Mouse (Mus musculus): ENCODE data around the gene 2310022A10Rik. TPM values are rescaled to one million over a fixed set of nuclear protein-coding genes. Genes with fewer than 3 reads are reported as not detected.

2310022A10Rik gene
- polyA plus RNA-seq, 1 experiment from 2014 or later: 26.3 TPM

- H3K4me3 ChIP-seq (ENCODE audit: low read depth, low read length): no peak overlapping the region
- H3K36me3 ChIP-seq (ENCODE audit: control insufficient read depth, insufficient read depth, low read length): peaks cover 17% of the 10 kb centered on the region; the same call in 1 of the 2 replicates
- DNase-seq (ENCODE audit: low spot score): no peak
- H3K9me3 ChIP-seq (replicated peaks; ENCODE audit: control insufficient read depth, low read length): no peaks in the 10 kb centered on the region
- no peaks in the 10 kb centered on the region for H3K27me3 ChIP-seq (replicated peaks; ENCODE audit: control insufficient read depth, insufficient read depth, low read length)
- H3K9ac ChIP-seq (ENCODE audit: low read length): no peak overlapping the region
- H3K4me1 ChIP-seq (ENCODE audit: control insufficient read depth, insufficient read depth, low read length): peaks cover 8% of the 10 kb centered on the region; the same call in 1 of the 2 replicates
- no peak overlapping the region for H3K27ac ChIP-seq (ENCODE audit: low read depth, low read length)
- no peak for ATAC-seq
- WGBS: 88% methylated on average over 4 of the region's 4 CpGs
- H3K4me2 ChIP-seq (ENCODE audit: low read length): no peak overlapping the region
These were observed 9.2 kb upstream of the 2310022A10Rik start for GRCm38 (mm10) chr7:27543851-27544250.

- DNase-seq (ENCODE audit: low spot score) (no peak), ATAC-seq (no peak)
- no peaks in the 10 kb centered on the region for H3K9me3 ChIP-seq (replicated peaks; ENCODE audit: control insufficient read depth, low read length)
- H3K27me3 ChIP-seq (replicated peaks; ENCODE audit: control insufficient read depth, insufficient read depth, low read length): no peaks in the 10 kb centered on the region
- peaks cover 8% of the 10 kb centered on the region; the same call in 1 of the 2 replicates for H3K4me1 ChIP-seq (ENCODE audit: control insufficient read depth, insufficient read depth, low read length)
- WGBS: 89% methylated on average over 12 of the region's 12 CpGs
- no peak overlapping the region for H3K4me3 ChIP-seq (ENCODE audit: low read depth, low read length)
- H3K27ac ChIP-seq (ENCODE audit: low read depth, low read length): no peak overlapping the region
- no peak overlapping the region for H3K4me2 ChIP-seq (ENCODE audit: low read length)
- H3K9ac ChIP-seq (ENCODE audit: low read length): no peak overlapping the region
- 0 out of 2 replicates have a peak, but pooled peaks cover 8% of the 10 kb centered on the region for H3K36me3 ChIP-seq (ENCODE audit: control insufficient read depth, insufficient read depth, low read length)
These were observed 8.2 kb upstream of the 2310022A10Rik start for GRCm38 (mm10) chr7:27544675-27545370.

- no peaks in the 10 kb centered on the region for H3K27me3 ChIP-seq (replicated peaks; ENCODE audit: control insufficient read depth, insufficient read depth, low read length)
- no peak overlapping the region for H3K27ac ChIP-seq (ENCODE audit: low read depth, low read length)
- H3K36me3 ChIP-seq (ENCODE audit: control insufficient read depth, insufficient read depth, low read length): no peaks in the 10 kb centered on the region
- H3K9ac ChIP-seq (ENCODE audit: low read length): no peak overlapping the region
- H3K9me3 ChIP-seq (replicated peaks; ENCODE audit: control insufficient read depth, low read length): no peaks in the 10 kb centered on the region
- DNase-seq (ENCODE audit: low spot score) (no peak), ATAC-seq (no peak)
- 80% methylated on average over 6 of the region's 6 CpGs for WGBS
- no peak overlapping the region for H3K4me2 ChIP-seq (ENCODE audit: low read length)
- H3K4me3 ChIP-seq (ENCODE audit: low read depth, low read length): no peak overlapping the region
- peaks cover 10% of the 10 kb centered on the region for H3K4me1 ChIP-seq (ENCODE audit: control insufficient read depth, insufficient read depth, low read length)
These were observed 3.4 kb upstream of the 2310022A10Rik start for GRCm38 (mm10) chr7:27549597-27549996.

- no peak for DNase-seq (ENCODE audit: low spot score)
- Histone ChIP-seq H3K4me1 (ENCODE audit: control insufficient read depth, insufficient read depth, low read length) (peaks cover 10% of the 10 kb centered on the region), H3K9ac (ENCODE audit: low read length) (peak overlapping the region; percentile 74; the same call in 1 of the 2 replicates), H3K36me3 (ENCODE audit: control insufficient read depth, insufficient read depth, low read length) (peaks cover 9% of the 10 kb centered on the region), H3K27ac (ENCODE audit: low read depth, low read length) (no peak overlapping the region), H3K27me3 (replicated peaks; ENCODE audit: control insufficient read depth, insufficient read depth, low read length) (no peaks in the 10 kb centered on the region), H3K9me3 (replicated peaks; ENCODE audit: control insufficient read depth, low read length) (no peaks in the 10 kb centered on the region), H3K4me2 (ENCODE audit: low read length) (peak overlapping the region; percentile 81), H3K4me3 (ENCODE audit: low read depth, low read length) (peak overlapping the region; percentile 73)
- no peak for ATAC-seq
- 62% methylated on average over 5 of the region's 5 CpGs for WGBS
These were observed 963 bp upstream of the 2310022A10Rik start for GRCm38 (mm10) chr7:27552070-27552469.

- Histone ChIP-seq H3K4me2 (ENCODE audit: low read length) (no peak overlapping the region), H3K27ac (ENCODE audit: low read depth, low read length) (no peak overlapping the region), H3K4me1 (ENCODE audit: control insufficient read depth, insufficient read depth, low read length) (no peaks in the 10 kb centered on the region), H3K9me3 (replicated peaks; ENCODE audit: control insufficient read depth, low read length) (no peaks in the 10 kb centered on the region), H3K36me3 (ENCODE audit: control insufficient read depth, insufficient read depth, low read length) (peaks cover 62% of the 10 kb centered on the region), H3K9ac (ENCODE audit: low read length) (no peak overlapping the region), H3K27me3 (replicated peaks; ENCODE audit: control insufficient read depth, insufficient read depth, low read length) (no peaks in the 10 kb centered on the region), H3K4me3 (ENCODE audit: low read depth, low read length) (no peak overlapping the region)
- WGBS: 89% methylated on average over 8 of the region's 8 CpGs
- DNase-seq (ENCODE audit: low spot score) (no peak), ATAC-seq (no peak)
These were observed 7.4 kb downstream of the 2310022A10Rik start for GRCm38 (mm10) chr7:27560291-27560887.

- Histone ChIP-seq H3K27ac (ENCODE audit: low read depth, low read length) (no peak overlapping the region), H3K36me3 (ENCODE audit: control insufficient read depth, insufficient read depth, low read length) (peaks cover 64% of the 10 kb centered on the region), H3K9ac (ENCODE audit: low read length) (no peak overlapping the region; the same call in 1 of the 2 replicates), H3K4me1 (ENCODE audit: control insufficient read depth, insufficient read depth, low read length) (no peaks in the 10 kb centered on the region), H3K4me2 (ENCODE audit: low read length) (no peak overlapping the region), H3K4me3 (ENCODE audit: low read depth, low read length) (no peak overlapping the region), H3K9me3 (replicated peaks; ENCODE audit: control insufficient read depth, low read length) (no peaks in the 10 kb centered on the region), H3K27me3 (replicated peaks; ENCODE audit: control insufficient read depth, insufficient read depth, low read length) (no peaks in the 10 kb centered on the region)
- no peak for DNase-seq (ENCODE audit: low spot score)
- WGBS: 81% methylated on average over 1 of the region's 1 CpGs
- no peak for ATAC-seq
These were observed 7.9 kb downstream of the 2310022A10Rik start for GRCm38 (mm10) chr7:27560978-27561377.

- Histone ChIP-seq H3K9me3 (replicated peaks; ENCODE audit: control insufficient read depth, low read length) (no peaks in the 10 kb centered on the region), H3K4me2 (ENCODE audit: low read length) (no peak overlapping the region), H3K27ac (ENCODE audit: low read depth, low read length) (no peak overlapping the region), H3K4me3 (ENCODE audit: low read depth, low read length) (no peak overlapping the region), H3K9ac (ENCODE audit: low read length) (no peak overlapping the region), H3K27me3 (replicated peaks; ENCODE audit: control insufficient read depth, insufficient read depth, low read length) (no peaks in the 10 kb centered on the region), H3K36me3 (ENCODE audit: control insufficient read depth, insufficient read depth, low read length) (peaks cover 73% of the 10 kb centered on the region), H3K4me1 (ENCODE audit: control insufficient read depth, insufficient read depth, low read length) (no peaks in the 10 kb centered on the region)
- ATAC-seq (no peak), DNase-seq (ENCODE audit: low spot score) (no peak)
- 89% methylated on average over 5 of the region's 5 CpGs for WGBS
These were observed 16.7 kb downstream of the 2310022A10Rik start for GRCm38 (mm10) chr7:27569580-27570224.

- Histone ChIP-seq H3K4me1 (ENCODE audit: control insufficient read depth, insufficient read depth, low read length) (no peaks in the 10 kb centered on the region), H3K4me3 (ENCODE audit: low read depth, low read length) (no peak overlapping the region), H3K27me3 (replicated peaks; ENCODE audit: control insufficient read depth, insufficient read depth, low read length) (no peaks in the 10 kb centered on the region), H3K27ac (ENCODE audit: low read depth, low read length) (no peak overlapping the region), H3K4me2 (ENCODE audit: low read length) (no peak overlapping the region), H3K36me3 (ENCODE audit: control insufficient read depth, insufficient read depth, low read length) (peaks cover 81% of the 10 kb centered on the region), H3K9ac (ENCODE audit: low read length) (no peak overlapping the region), H3K9me3 (replicated peaks; ENCODE audit: control insufficient read depth, low read length) (no peaks in the 10 kb centered on the region)
- ATAC-seq (no peak), DNase-seq (ENCODE audit: low spot score) (no peak)
- WGBS: 90% methylated on average over 4 of the region's 4 CpGs
These were observed 19.1 kb downstream of the 2310022A10Rik start for GRCm38 (mm10) chr7:27572133-27572532.

Data from forebrain, embryonic 14.5 days (tissue).